Mouse (Mus musculus): ENCODE results near the gene Ndufs8. TPM values are rescaled to one million over a fixed set of nuclear protein-coding genes. Genes with fewer than 3 reads are reported as not detected.

The Ndufs8 gene
- total and polyA plus RNA-seq, 2 experiments from 2014 or later = 137 to 261 TPM

DNA sequence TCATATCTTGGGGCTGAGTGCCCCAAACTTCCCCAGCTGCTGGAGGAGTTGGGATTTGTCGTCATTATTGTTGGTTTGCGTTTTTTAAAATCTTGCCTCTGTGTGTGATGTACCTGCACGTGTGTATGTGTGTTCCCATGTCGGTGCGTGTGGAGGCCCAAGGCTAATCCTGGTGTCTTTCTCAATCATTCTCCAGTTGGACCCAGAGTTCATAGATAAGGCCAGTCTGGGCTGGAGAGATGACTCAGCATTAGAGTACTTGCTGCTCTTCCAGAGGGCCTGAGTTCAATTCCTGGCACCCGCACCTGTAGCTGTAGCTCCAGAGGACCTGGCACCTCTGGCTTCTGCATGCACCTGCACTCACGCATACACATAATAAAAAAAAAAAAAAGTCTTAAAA, 12.3 kb upstream of the Ndufs8 start:
- 95% methylated on average over 7 of the region's 7 CpGs for WGBS
- no peak overlapping the region for H3K9ac ChIP-seq
- TF ChIP-seq CTCF (IDR thresholded peaks at IDR 0.05; ENCODE audit: low read depth) = no peak
- H3K36me3 ChIP-seq (ENCODE audit: insufficient read depth) = no peaks in the 10 kb centered on the region
- ATAC-seq (no peak), DNase-seq (no peak)
- no peak overlapping the region for H3K4me3 ChIP-seq (ENCODE audit: low read depth, low read length)
- peaks cover 4% of the 10 kb centered on the region; the same call in 1 of the 2 replicates for H3K4me1 ChIP-seq (ENCODE audit: insufficient read depth)
- no peaks in the 10 kb centered on the region for H3K27me3 ChIP-seq (ENCODE audit: insufficient read depth, low read length)
- no peak overlapping the region for H3K4me2 ChIP-seq (ENCODE audit: low read depth)
- H3K27ac ChIP-seq (ENCODE audit: low read depth, low read length) = no peak overlapping the region
- no peaks in the 10 kb centered on the region for H3K9me3 ChIP-seq (ENCODE audit: low read length)

GRCm38 (mm10) chr19:3924190-3924589, 11.6 kb upstream of the Ndufs8 start:
- no peaks in the 10 kb centered on the region for H3K4me1 ChIP-seq (ENCODE audit: insufficient read depth)
- no peaks in the 10 kb centered on the region for H3K36me3 ChIP-seq (ENCODE audit: insufficient read depth)
- H3K27ac ChIP-seq (ENCODE audit: low read depth, low read length) = no peak overlapping the region; the same call in 1 of the 2 replicates
- no peak overlapping the region for H3K4me3 ChIP-seq (ENCODE audit: low read depth, low read length)
- WGBS = 84% methylated on average over 8 of the region's 8 CpGs
- TF ChIP-seq CTCF (IDR thresholded peaks at IDR 0.05; ENCODE audit: low read depth) = no peak
- no peak overlapping the region for H3K4me2 ChIP-seq (ENCODE audit: low read depth)
- no peaks in the 10 kb centered on the region for H3K9me3 ChIP-seq (ENCODE audit: low read length)
- ATAC-seq (no peak), DNase-seq (no peak)
- H3K27me3 ChIP-seq (ENCODE audit: insufficient read depth, low read length) = no peaks in the 10 kb centered on the region
- H3K9ac ChIP-seq = no peak overlapping the region

DNA sequence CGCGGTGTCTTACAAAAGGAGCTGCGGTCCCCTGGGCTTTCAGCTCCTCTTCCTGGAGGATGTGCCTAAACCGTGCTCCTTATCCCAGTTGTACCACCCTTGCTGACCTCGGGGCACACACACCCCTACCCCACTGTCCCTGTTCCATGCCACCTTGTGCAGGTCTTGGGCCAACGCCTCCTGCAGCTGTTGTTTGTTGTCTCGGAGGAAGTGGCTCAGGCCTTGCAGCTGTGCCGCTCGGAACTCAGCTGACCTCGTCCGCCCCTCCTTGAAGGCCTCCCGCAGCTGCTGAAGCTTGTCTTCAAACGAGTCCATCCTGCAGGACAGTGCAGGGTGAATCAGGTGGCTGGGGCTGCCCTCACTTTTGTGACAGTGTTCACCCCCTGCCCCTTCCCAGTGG, 11.0 kb upstream of the Ndufs8 start:
- 64% methylated on average over 13 of the region's 13 CpGs for WGBS
- no peaks in the 10 kb centered on the region for H3K4me1 ChIP-seq (ENCODE audit: insufficient read depth)
- no peak for ATAC-seq
- no peak for TF ChIP-seq CTCF (IDR thresholded peaks at IDR 0.05; ENCODE audit: low read depth)
- no peak overlapping the region for H3K27ac ChIP-seq (ENCODE audit: low read depth, low read length)
- no peaks in the 10 kb centered on the region for H3K27me3 ChIP-seq (ENCODE audit: insufficient read depth, low read length)
- no peak overlapping the region for H3K4me2 ChIP-seq (ENCODE audit: low read depth)
- DNase-seq = no peak
- no peaks in the 10 kb centered on the region for H3K36me3 ChIP-seq (ENCODE audit: insufficient read depth)
- H3K9me3 ChIP-seq (ENCODE audit: low read length) = no peaks in the 10 kb centered on the region
- H3K9ac ChIP-seq = no peak overlapping the region
- H3K4me3 ChIP-seq (ENCODE audit: low read depth, low read length) = no peak overlapping the region

- H3K27me3 ChIP-seq (ENCODE audit: insufficient read depth, low read length) = no peaks in the 10 kb centered on the region
- H3K4me2 ChIP-seq (ENCODE audit: low read depth) = no peak overlapping the region
- H3K9ac ChIP-seq = no peak overlapping the region
- WGBS = 48% methylated on average over 10 of the region's 10 CpGs
- no peak for TF ChIP-seq CTCF (IDR thresholded peaks at IDR 0.05; ENCODE audit: low read depth)
- no peaks in the 10 kb centered on the region for H3K9me3 ChIP-seq (ENCODE audit: low read length)
- no peak overlapping the region for H3K4me3 ChIP-seq (ENCODE audit: low read depth, low read length)
- H3K36me3 ChIP-seq (ENCODE audit: insufficient read depth) = no peaks in the 10 kb centered on the region
- ATAC-seq (no peak), DNase-seq (no peak)
- H3K27ac ChIP-seq (ENCODE audit: low read depth, low read length) = no peak overlapping the region
- no peaks in the 10 kb centered on the region for H3K4me1 ChIP-seq (ENCODE audit: insufficient read depth)
Observed at GRCm38 (mm10) chr19:3922661-3923371, 10.2 kb upstream of the Ndufs8 start.

GRCm38 (mm10) chr19:3919928-3920327, 7.4 kb upstream of the Ndufs8 start:
- no peak for DNase-seq

DNA sequence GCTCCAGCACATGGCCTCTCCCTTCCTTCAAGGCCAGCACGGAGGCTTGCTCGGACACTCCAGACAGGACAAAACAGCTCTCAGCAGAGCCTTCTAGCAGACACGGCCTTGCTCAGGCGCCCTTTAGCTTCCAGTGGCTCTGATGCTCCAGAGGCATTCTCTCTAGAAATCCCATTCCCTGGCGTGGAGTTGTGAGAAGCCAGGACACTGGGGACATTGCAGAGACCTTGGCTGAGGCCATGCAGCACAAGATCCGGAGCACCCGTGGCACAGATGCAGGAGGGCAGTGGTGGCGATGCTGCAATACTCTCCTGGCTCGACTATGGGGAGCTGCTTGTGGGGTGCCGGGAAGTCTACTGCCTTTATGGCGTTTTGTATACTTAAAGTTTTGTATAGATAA, 4.2 kb upstream of the Ndufs8 start:
- 81% methylated on average over 11 of the region's 11 CpGs for WGBS
- no peak overlapping the region for H3K4me3 ChIP-seq (ENCODE audit: low read depth, low read length)
- DNase-seq (no peak), ATAC-seq (no peak)
- no peaks in the 10 kb centered on the region for H3K27me3 ChIP-seq (ENCODE audit: insufficient read depth, low read length)
- H3K27ac ChIP-seq (ENCODE audit: low read depth, low read length) = no peak overlapping the region
- no peak overlapping the region for H3K4me2 ChIP-seq (ENCODE audit: low read depth)
- peaks cover 10% of the 10 kb centered on the region; the same call in 1 of the 2 replicates for H3K4me1 ChIP-seq (ENCODE audit: insufficient read depth)
- H3K9me3 ChIP-seq (ENCODE audit: low read length) = no peaks in the 10 kb centered on the region
- H3K9ac ChIP-seq = no peak overlapping the region
- H3K36me3 ChIP-seq (ENCODE audit: insufficient read depth) = no peaks in the 10 kb centered on the region
- no peak for TF ChIP-seq CTCF (IDR thresholded peaks at IDR 0.05; ENCODE audit: low read depth)

More at GRCm38 (mm10) chr19:3919928-3920327, 7.4 kb upstream of the Ndufs8 start:
- no peak for TF ChIP-seq CTCF (IDR thresholded peaks at IDR 0.05; ENCODE audit: low read depth)
- Histone ChIP-seq H3K9ac (no peak overlapping the region), H3K4me1 (ENCODE audit: insufficient read depth) (no peaks in the 10 kb centered on the region), H3K9me3 (ENCODE audit: low read length) (no peaks in the 10 kb centered on the region), H3K27ac (ENCODE audit: low read depth, low read length) (no peak overlapping the region), H3K36me3 (ENCODE audit: insufficient read depth) (no peaks in the 10 kb centered on the region), H3K4me2 (ENCODE audit: low read depth) (no peak overlapping the region), H3K4me3 (ENCODE audit: low read depth, low read length) (no peak overlapping the region), H3K27me3 (ENCODE audit: insufficient read depth, low read length) (no peaks in the 10 kb centered on the region)
- ATAC-seq = no peak

DNA sequence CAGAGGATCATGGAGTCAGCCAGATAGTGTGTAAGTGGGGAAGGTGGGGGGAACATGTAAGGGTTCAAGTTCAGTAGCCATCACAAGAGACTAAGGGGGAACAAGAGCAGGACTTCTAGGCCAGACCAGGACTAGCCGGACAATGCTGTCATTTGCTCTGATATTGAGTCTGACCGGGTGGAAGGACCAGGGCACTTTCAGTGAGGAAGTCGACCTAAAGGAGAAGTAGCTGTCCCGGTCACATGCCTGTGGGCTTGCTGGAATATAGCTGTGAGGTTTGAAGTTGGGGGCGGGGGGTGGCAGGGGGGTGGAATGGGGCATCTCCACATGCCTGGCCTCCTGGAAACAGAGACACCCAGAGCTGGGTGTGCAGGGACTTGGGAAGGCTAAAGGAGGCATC, 2.0 kb upstream of the Ndufs8 start:
- no peaks in the 10 kb centered on the region for H3K27me3 ChIP-seq (ENCODE audit: insufficient read depth, low read length)
- H3K4me3 ChIP-seq (ENCODE audit: low read depth, low read length) = no peak overlapping the region
- H3K4me2 ChIP-seq (ENCODE audit: low read depth) = no peak overlapping the region
- ATAC-seq (no peak), DNase-seq (no peak)
- peaks cover 11% of the 10 kb centered on the region; the same call in 1 of the 2 replicates for H3K36me3 ChIP-seq (ENCODE audit: insufficient read depth)
- H3K9ac ChIP-seq = no peak overlapping the region
- peaks cover 11% of the 10 kb centered on the region; the same call in 1 of the 2 replicates for H3K4me1 ChIP-seq (ENCODE audit: insufficient read depth)
- 85% methylated on average over 5 of the region's 5 CpGs for WGBS
- no peak overlapping the region for H3K27ac ChIP-seq (ENCODE audit: low read depth, low read length)
- H3K9me3 ChIP-seq (ENCODE audit: low read length) = no peaks in the 10 kb centered on the region
- no peak for TF ChIP-seq CTCF (IDR thresholded peaks at IDR 0.05; ENCODE audit: low read depth)
